Mouse (Mus musculus) kidney, postnatal 36 days (tissue): ENCODE measurements around the gene Abhd16a.

Source experiments
- DNase-seq, 2 experiments: peaks; one replicate each; pipeline ENCODE4 v3.0.0; 2021 to 2022; ENCODE audit warnings: mixed read lengths in 2 of 2

The Abhd16a gene

DNA sequence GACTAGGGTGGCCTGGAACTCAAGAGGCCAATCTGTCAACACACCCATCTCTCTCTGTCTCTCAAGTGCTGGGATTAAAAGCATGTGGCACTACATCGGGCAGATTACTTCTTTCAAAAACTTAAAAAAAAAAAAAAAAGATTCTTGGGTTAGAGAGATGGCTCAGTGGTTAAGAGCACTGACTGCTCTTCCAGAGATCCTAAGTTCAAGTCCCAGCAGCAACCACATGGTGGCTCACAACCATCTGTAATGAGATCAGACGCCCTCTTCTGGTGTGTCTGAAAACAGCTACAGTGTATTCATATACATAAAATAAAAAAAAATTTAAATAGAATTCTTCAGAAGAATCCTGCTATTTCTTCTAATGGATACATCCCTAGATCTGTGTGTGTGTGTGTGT lies 912 bp upstream of the Abhd16a start:
- DNase-seq, result no peak

DNA sequence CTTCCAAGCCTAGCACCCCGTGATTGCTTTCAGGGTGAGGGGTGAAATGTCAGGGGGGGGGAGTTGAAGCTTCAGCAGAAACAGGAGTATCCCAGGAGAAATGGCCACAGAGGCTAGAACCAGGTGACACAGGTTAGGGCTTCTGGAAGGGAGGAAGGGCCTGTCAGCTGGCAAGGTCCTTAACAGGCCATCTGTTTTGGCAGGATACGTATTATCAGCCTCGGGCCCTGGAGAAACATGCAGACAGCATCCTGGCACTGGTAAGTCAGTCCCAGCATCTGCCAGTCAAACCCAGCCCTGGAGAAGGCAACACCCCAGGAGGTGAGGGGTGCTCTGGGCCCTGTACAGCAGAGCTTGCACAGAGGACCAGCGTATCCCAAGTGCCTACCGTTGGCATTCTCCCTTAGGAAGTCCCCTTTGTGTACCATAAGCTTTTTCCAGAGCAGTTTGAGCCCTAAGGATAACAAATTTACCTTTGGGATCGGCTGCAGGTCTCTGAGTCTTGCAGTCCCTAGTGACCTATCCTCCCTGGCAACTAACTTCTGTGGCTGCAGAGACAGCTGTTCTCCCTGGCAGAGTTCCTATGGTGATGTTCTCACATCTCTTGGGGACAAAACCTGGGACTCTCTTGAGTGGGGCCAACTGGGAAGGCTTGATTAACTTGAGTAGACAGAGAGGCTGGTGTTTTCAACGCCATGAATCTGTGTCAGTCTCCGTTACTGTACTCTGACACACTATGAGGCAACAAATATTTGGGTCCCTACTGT lies 1.3 kb downstream of the Abhd16a start:
- no peak for DNase-seq

- DNase-seq, result no peak
Measured at GRCm38 (mm10) chr17:35092403-35093198, 3.5 kb downstream of the Abhd16a start.

GRCm38 (mm10) chr17:35094475-35095365 lies 5.7 kb downstream of the Abhd16a start:
- DNase-seq, result no peak

GRCm38 (mm10) chr17:35096597-35096996 lies 7.5 kb downstream of the Abhd16a start:
- no peak for DNase-seq

DNA sequence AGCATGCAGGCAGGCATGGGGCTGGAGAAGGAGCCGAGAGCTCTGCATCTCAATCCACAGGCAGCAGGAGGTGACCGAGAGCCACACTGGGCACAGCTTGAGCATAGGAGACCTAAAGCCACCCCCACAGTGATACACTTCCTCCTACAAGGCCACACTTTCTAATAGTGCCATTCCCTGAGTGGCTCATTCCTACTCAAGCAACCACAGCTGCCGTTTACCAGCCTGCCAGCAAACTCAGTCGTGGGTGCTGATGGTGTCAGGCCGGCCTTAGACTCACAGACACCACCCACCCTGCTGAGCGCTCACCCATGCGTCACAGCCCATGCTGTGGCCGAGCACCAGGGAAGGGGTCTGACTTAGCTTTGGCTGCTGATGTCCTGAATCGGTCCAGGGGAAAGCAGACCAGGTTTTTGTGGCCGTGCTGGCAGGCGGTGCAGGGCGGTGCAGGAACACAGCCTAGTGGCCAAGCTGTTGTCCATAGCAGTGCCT lies 8.1 kb downstream of the Abhd16a start:
- DNase-seq, result peak; percentile 18 to 68

DNA sequence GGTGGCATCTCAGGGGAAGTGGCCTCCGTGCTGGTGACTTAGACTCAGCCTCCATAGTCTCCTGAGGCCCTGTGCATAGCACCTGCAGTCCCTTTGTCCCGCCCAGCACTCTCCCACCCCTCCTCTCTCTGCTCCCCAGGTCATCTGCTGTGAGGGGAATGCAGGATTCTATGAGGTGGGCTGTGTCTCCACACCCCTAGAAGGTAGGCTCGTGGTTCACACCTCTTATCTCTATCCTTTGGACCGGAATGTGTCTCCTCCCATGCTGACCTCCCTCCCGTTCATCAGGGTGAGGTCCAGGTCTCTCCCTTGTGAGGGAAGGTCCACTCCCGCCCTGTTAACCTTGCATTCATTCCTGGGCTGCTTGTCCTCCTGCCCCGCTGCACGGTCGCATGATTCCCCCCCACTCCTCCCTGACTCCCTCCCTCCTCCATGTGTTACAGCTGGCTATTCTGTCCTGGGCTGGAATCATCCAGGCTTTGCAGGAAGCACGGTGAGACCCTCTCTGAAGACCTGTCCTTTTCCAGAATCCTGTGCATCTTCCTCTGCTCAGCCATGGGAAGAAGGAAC lies 11.2 kb downstream of the Abhd16a start:
- peak; percentile 34 to 56 for DNase-seq

- DNase-seq, result no peak
Measured at GRCm38 (mm10) chr17:35101161-35101560, 12.1 kb downstream of the Abhd16a start.

- DNase-seq, result no peak
Measured at GRCm38 (mm10) chr17:35102299-35102698, 13.2 kb downstream of the Abhd16a start.

DNA sequence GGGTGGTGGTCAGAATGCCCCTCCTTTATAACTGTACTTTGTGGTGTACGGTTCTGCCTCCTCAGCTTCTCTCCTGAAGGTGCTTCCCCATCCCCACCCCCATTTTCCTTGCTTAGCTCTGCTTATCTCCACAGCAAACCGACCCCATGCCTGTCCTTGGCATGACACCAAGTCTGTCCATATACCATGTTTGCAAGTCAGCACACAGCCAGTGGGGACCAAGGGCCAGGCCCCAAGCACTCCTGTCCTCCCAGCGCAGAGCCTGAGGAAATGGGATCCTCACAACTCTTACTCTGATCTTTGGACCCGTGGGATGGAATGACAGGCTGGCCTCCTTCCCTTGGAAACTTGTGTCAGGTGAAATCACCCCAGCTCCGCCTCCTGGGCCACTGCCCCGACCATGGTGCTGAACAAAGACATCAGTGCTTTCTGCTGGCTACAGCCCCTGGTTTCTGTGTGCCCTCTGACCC lies 14.2 kb downstream of the Abhd16a start:
- DNase-seq, result peak; percentile 84 to 89

- DNase-seq, result no peak
Measured at GRCm38 (mm10) chr17:35104079-35104478, 15.0 kb downstream of the Abhd16a start.

- no peak for DNase-seq
Measured at GRCm38 (mm10) chr17:35104754-35105153, 15.7 kb downstream of the Abhd16a start.

GRCm38 (mm10) chr17:35105740-35106389 lies 16.8 kb downstream of the Abhd16a start:
- DNase-seq, result peak; percentile 55 to 76

DNA sequence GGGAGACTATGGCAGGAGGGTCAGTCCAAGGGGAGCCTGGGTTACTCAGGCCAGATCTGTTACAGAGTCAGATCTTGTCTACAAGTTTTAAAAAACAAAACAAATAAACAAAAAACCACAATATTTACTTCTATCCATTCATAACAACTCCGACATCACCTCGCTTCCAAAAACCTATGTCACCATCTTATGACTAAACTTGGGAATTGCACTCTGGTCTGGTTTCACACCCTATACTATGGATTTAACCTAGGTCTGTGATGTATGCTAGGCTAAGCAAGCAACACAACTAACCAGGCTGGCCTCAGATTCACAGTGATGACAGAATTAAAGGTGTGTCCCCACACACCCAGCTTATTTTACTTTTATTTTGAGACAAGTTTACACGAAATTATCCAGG lies 17.5 kb downstream of the Abhd16a start:
- no peak for DNase-seq

DNA sequence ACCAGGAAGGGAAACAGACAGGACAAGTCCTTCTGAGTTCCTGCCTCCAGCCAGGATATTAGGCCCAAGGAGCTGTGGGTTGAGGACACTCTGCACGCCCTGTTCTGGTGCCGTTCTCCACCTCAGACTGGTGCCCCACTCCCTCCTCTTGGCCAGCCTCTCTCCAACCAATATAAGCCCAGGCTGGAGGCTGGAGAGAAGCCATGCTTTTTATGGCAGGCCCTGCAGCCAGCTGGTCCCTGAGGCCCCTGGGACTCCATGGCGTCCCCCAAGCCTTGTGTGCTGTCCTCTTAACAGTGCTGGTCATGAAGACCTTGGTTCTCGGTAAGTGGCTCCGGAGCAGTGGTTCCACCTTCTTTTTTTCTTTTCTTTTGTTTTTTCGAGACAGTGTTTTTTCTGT lies 19.0 kb downstream of the Abhd16a start, which contains the start of gene Ly6g5c:
Ly6g5c (plus strand) TSS at position 183 of the 400 bp plus-strand sequence.
- no peak for DNase-seq

DNA sequence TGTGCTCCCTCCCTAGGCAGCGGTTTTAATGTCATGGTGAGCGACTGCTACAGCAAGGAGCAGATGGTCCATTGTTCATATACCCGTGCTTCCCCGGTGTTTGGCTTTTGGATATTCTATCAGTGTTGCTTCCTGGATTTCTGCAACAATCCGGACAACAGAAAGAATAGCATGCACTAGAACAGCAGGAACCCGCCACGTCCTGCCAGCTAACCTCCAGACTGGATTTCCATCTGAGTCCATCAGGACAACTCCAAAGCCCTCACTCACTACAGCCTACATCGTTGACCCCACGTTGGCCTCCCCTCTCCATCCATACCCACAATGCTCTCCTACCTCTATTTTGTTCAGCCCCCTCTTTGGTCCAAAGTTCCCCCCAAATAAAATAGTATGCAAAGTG lies 22.7 kb downstream of the Abhd16a start:
- DNase-seq, result no peak

DNA sequence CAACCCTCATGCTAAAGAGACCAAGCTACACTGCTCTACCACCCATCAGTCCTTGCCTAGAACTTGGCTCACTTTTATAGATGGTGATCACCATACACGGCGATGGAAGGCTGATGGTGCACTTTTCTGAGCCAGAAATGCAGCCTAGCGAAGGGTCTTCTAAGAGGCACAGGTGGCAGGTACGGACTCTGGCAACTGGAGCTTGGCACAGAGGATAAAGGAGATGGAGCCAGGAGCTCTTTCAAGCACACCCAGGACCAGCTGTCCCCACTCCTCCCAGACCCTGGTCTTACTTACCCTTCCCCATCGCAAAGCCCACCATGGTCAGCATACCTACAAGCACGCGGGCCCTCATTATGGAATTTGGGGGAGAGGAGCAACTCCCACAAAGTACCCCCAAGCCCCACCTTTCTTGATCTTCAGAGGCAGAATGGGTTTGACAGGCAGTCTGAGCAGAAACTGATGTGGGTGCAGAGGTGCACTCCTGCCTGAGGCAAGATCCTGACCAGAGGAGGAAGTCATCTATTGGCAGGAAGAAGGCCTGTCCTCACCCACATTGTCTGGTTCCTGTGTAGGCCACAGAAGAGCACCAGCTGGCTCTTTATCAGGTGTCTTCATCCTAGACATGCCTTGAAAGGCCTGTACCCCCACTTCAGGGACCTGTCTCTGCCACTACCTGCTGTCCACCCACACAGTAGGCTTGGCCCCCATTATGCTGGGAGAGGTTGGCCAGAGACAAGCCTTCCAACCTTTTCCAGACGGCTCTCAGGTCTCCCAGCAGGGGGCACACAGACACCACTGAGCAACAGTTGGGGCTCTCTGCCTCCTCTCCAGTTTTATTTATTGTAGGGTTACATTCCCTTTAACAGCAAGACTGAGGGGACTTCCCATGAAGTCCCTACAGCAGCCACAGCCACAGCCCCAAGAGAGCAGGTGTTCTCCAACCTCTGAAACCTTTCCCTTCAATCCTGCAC lies 26.3 kb downstream of the Abhd16a start, which contains the start of gene Ly6g5b:
Ly6g5b (minus strand) TSS at position 383 of the 974 bp plus-strand sequence.
- peak in 1 of 2 experiments; percentile 70 for DNase-seq

DNA sequence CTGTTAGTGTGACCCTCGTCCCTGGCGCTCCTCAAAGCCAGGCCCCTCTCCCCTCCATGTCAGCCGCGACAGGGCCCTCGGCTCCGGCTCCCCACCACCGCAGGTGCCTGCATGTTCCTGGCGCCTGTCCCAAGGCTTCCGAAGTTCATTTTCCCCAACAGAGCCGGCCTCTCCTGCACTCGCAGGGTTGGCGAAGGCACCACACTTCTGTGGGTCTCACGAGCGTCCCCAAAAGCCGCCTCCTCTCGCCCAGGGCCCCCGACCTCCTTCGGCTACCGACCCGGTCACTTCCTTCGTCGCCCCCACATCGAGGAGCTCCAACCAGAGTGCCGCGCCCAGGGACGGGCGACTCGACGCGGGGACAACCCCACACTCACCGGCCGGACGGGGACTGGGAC lies 31.7 kb downstream of the Abhd16a start:
- peak; percentile 44 to 78 for DNase-seq

- peak; percentile 98 to 99 for DNase-seq
Measured at GRCm38 (mm10) chr17:35121143-35121799, 32.2 kb downstream of the Abhd16a start, which contains the start of gene Gpank1. Gene Gpank1, plus strand, starts transcription at chr17:35121455.

GRCm38 (mm10) chr17:35121871-35122303 lies 32.8 kb downstream of the Abhd16a start, which contains the start of gene Csnk2b:
Gene Csnk2b, minus strand, starts transcription at chr17:35122053.
- peak; percentile 66 for DNase-seq
